Mouse (Mus musculus): ENCODE results near the gene Tmem69. TPM values are rescaled to one million over a fixed set of nuclear protein-coding genes. Genes with fewer than 3 reads are reported as not detected.

Gene Tmem69
- polyA plus RNA-seq, 1 experiment: 8.0 TPM

- Histone ChIP-seq H3K27me3 (ENCODE audit: control insufficient read depth, insufficient read depth, low read length) (no peaks in the 10 kb centered on the region), H3K27ac (ENCODE audit: control insufficient read depth, insufficient read depth, low read length) (no peak overlapping the region), H3K4me3 (ENCODE audit: control insufficient read depth, insufficient read depth, low read length) (no peak overlapping the region), H3K36me3 (ENCODE audit: control insufficient read depth, insufficient read depth, low read length) (peaks cover 10% of the 10 kb centered on the region; the same call in 1 of the 2 replicates), H3K4me1 (replicated peaks; ENCODE audit: control insufficient read depth, insufficient read depth, low read length) (no peaks in the 10 kb centered on the region)
- TF ChIP-seq POLR2A (IDR thresholded peaks at IDR 0.05; ENCODE audit: control insufficient read depth, extremely low read depth, insufficient read depth, low read length, poor library complexity) (no peak), CTCF (IDR thresholded peaks at IDR 0.05; ENCODE audit: borderline replicate concordance, control insufficient read depth, extremely low read depth, insufficient read depth, low read length, poor library complexity) (no peak)
- WGBS: 94% methylated on average over 2 of the region's 2 CpGs
- no peak for DNase-seq
Measured at GRCm38 (mm10) chr4:116531109-116531508, 24.6 kb downstream of the Tmem69 start.

GRCm38 (mm10) chr4:116507425-116508218 is 48.1 kb downstream of the Tmem69 start, which contains the start of gene Ipp:
Ipp (plus strand) TSS chr4:116507549.
- no peaks in the 10 kb centered on the region for H3K27me3 ChIP-seq (ENCODE audit: control insufficient read depth, insufficient read depth, low read length)
- WGBS: 1% methylated on average over 54 of the region's 55 CpGs
- peak; percentile 37; the same call in 1 of the 2 replicates for TF ChIP-seq CTCF (IDR thresholded peaks at IDR 0.05; ENCODE audit: borderline replicate concordance, control insufficient read depth, extremely low read depth, insufficient read depth, low read length, poor library complexity)
- peak; percentile 99 for TF ChIP-seq POLR2A (IDR thresholded peaks at IDR 0.05; ENCODE audit: control insufficient read depth, extremely low read depth, insufficient read depth, low read length, poor library complexity)

GRCm38 (mm10) chr4:116506886-116507424 is 48.8 kb downstream of the Tmem69 start:
- peak; percentile 2 for DNase-seq
- 30% methylated on average over 11 of the region's 11 CpGs for WGBS
- no peaks in the 10 kb centered on the region for H3K4me1 ChIP-seq (replicated peaks; ENCODE audit: control insufficient read depth, insufficient read depth, low read length)
- H3K4me3 ChIP-seq (ENCODE audit: control insufficient read depth, insufficient read depth, low read length): peak overlapping the region; percentile 58
- H3K27me3 ChIP-seq (ENCODE audit: control insufficient read depth, insufficient read depth, low read length): no peaks in the 10 kb centered on the region
- no peak overlapping the region for H3K27ac ChIP-seq (ENCODE audit: control insufficient read depth, insufficient read depth, low read length)
- TF ChIP-seq CTCF (IDR thresholded peaks at IDR 0.05; ENCODE audit: borderline replicate concordance, control insufficient read depth, extremely low read depth, insufficient read depth, low read length, poor library complexity) (no peak), POLR2A (IDR thresholded peaks at IDR 0.05; ENCODE audit: control insufficient read depth, extremely low read depth, insufficient read depth, low read length, poor library complexity) (no peak)
- no peaks in the 10 kb centered on the region for H3K36me3 ChIP-seq (ENCODE audit: control insufficient read depth, insufficient read depth, low read length)

More at GRCm38 (mm10) chr4:116507425-116508218, 48.1 kb downstream of the Tmem69 start, which contains the start of gene Ipp:
- peak; percentile 97 for DNase-seq
- Histone ChIP-seq H3K4me1 (replicated peaks; ENCODE audit: control insufficient read depth, insufficient read depth, low read length) (no peaks in the 10 kb centered on the region), H3K4me3 (ENCODE audit: control insufficient read depth, insufficient read depth, low read length) (peak within 1 kb of the TSS; percentile 74), H3K27ac (ENCODE audit: control insufficient read depth, insufficient read depth, low read length) (no peak within 1 kb of the TSS; the same call in 1 of the 2 replicates), H3K36me3 (ENCODE audit: control insufficient read depth, insufficient read depth, low read length) (no peaks in the 10 kb centered on the region)

Other genes starting within 250 kb of the Tmem69 start
- 110 and 137 TPM in 2 replicates for gene Mast2, start 91.8 kb downstream of the Tmem69 start, polyA plus RNA-seq (2012; rRNA removed)
- gene Ipp, start 48.4 kb downstream of the Tmem69 start, polyA plus RNA-seq (2012; rRNA removed): 2.5 and 3.6 TPM in 2 replicates
- 76.9 and 81.2 TPM in 2 replicates for gene Gpbp1l1, start 1.7 kb upstream of the Tmem69 start, polyA plus RNA-seq (2012; rRNA removed)
- 7.3 and 9.9 TPM in 2 replicates for gene Ccdc17, start 40.7 kb upstream of the Tmem69 start, polyA plus RNA-seq (2012; rRNA removed)
- 14.2 and 15.8 TPM in 2 replicates for gene Nasp, start 72.0 kb upstream of the Tmem69 start, polyA plus RNA-seq (2012; rRNA removed)
- 490 and 565 TPM in 2 replicates for gene Akr1a1, start 95.7 kb upstream of the Tmem69 start, polyA plus RNA-seq (2012; rRNA removed)
- gene Prdx1, start 129.6 kb upstream of the Tmem69 start, polyA plus RNA-seq (2012; rRNA removed): 61.8 and 99.5 TPM in 2 replicates
- gene Mmachc, start 152.5 kb upstream of the Tmem69 start, polyA plus RNA-seq (2012; rRNA removed): 10.5 and 10.8 TPM in 2 replicates
- 46.0 and 48.2 TPM in 2 replicates for gene Ccdc163, start 152.6 kb upstream of the Tmem69 start, polyA plus RNA-seq (2012; rRNA removed)
- gene Tesk2, start 165.0 kb upstream of the Tmem69 start, polyA plus RNA-seq (2012; rRNA removed): 4.4 and 5.0 TPM in 2 replicates

Data from thymus, adult 2 months (tissue).